Mouse (Mus musculus): Measurements from ENCODE around the gene Plxna3.
A peak's percentile ranks its signal among the peaks of the same experiment; 100 is the strongest.
"Not testable (repeated sequence)": the region's sequence is repeated elsewhere in the genome, so short reads cannot be mapped to it uniquely, and the experiment has no call there.

The Plxna3 gene

DNA sequence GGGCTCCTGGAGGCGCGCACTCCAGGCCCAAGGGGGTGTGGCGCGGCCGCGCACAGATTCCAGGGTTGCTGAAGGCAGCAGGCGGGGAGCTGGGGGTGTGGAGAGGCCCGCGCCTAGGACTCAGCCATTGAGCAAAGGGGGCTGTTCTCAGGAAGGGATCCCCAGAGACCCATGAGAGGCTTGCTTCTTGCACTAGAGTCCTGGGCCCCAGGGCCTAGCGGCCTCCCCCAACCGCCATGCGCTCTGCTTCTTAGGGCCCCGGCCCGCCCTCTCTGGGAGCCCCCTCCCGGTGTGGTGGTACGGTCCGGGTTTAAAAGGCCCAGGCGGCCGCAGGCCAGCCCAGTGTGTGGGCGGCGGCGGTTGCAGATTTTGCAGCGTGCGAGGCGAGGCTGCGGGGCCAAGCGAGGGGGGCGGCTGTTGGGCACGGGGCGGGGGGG is at the start of gene Plxna3:
Plxna3 (plus strand) TSS at position 342 of the 437 bp plus-strand sequence.
- peak; percentile 50 for DNase-seq (ENCODE audit: low read depth)

GRCm38 (mm10) chrX:74281041-74281731 is 47.7 kb upstream of the Plxna3 start:
- DNase-seq (ENCODE audit: low read depth) = no peak

GRCm38 (mm10) chrX:74281732-74282394 is 47.0 kb upstream of the Plxna3 start, which contains the start of the genes Taz and Dnase1l1:
Gene Taz, plus strand, starts transcription at chrX:74281912.
Gene Dnase1l1, minus strand, starts transcription at chrX:74282337.
- no peak for DNase-seq (ENCODE audit: low read depth)

- no peak for DNase-seq (ENCODE audit: low read depth)
These were observed 46.3 kb upstream of the Plxna3 start for GRCm38 (mm10) chrX:74282395-74283091.

DNA sequence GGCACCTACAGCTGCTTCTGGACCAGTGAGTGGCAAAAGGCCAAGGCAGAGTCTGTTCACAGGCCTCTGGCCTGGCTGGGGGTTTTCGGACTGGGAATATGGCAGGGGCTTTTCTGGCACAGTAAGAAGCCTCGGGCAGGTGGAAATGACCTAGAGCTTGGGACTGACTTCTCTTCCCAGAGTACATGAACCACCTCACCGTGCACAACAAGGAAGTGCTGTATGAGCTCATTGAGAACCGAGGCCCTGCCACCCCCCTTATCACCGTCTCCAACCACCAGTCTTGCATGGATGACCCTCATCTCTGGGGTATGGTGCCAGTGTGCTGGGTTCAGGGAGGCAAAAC is 45.8 kb upstream of the Plxna3 start:
- no peak for DNase-seq (ENCODE audit: low read depth)

- DNase-seq (ENCODE audit: low read depth) = no peak
These were observed 35.4 kb upstream of the Plxna3 start for GRCm38 (mm10) chrX:74293431-74293830.

- peak; percentile 81 for DNase-seq (ENCODE audit: low read depth)
These were observed 32.1 kb upstream of the Plxna3 start, which contains the start of gene Atp6ap1 for GRCm38 (mm10) chrX:74296538-74297448. Gene Atp6ap1, plus strand, starts transcription at chrX:74297097.

GRCm38 (mm10) chrX:74298348-74298747 is 30.5 kb upstream of the Plxna3 start:
- DNase-seq (ENCODE audit: low read depth) = no peak

DNA sequence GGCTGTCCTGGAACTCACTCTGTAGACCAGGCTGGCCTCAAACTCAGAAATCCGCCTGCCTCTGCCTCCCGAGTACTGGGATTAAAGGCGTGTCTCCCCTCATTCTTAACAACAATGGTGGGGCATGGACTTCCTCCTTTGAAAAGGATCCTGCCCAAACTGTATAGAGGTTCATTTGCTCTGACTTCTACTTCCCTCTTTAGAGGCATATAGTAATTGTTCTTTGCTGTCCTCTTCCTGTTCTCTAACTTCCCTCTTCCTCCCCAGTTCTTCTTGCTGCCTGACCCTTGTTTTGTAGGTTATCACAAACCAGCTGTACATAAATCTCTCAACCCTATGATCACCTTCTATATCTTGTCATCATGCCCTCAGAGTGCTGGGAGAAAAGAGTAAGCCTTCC is 29.1 kb upstream of the Plxna3 start:
- DNase-seq (ENCODE audit: low read depth) = no peak

GRCm38 (mm10) chrX:74304867-74305700 is 23.8 kb upstream of the Plxna3 start, which contains the start of gene Gdi1:
Gene Gdi1, plus strand, starts transcription at chrX:74304998.
- no peak for DNase-seq (ENCODE audit: low read depth)

DNA sequence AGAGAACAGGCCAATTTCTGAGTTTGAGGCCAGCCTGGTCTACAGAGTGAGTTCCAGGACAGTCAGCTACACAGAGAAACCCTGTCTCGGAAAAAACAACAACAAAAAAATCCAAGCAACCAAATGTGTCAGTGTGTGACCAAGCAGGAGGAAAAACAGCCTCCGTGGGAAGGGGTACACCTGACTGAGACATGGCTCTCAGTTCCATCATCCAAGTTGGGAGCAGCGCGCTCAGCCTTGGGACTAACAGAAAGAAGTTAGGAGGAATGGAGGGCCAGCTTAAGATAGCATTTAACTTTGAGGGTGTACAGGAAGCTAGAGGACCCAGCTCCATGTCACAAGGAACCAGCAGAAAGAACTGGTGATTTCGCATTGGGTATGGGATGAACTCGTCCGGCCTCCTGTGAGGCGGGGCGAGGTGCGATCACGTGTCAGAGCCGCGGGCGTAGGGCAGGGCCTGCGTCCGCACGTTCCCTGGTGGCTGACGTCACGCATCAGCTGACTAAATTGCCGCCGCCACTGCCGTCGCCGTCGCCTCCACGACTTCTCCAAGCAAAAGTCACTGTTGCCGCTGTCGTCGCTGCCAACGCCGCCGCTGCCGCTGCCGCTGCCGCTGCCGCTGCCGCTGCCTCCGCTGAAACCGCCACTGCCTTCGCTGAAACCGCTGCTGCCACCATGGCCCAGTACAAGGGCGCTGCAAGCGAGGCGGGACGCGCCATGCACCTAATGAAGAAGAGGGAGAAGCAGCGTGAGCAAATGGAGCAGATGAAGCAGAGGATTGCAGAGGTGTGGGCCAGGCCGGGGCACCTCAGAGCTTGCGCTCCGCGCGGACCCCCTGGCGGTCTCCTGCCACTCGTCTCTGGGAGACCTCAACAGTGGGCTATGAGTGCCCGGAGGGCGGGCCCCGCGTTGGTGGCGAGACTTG is 16.1 kb upstream of the Plxna3 start, which contains the start of gene Fam50a:
Fam50a (plus strand) TSS at position 494 of the 925 bp plus-strand sequence.
- peak; percentile 59 for DNase-seq (ENCODE audit: low read depth)

DNA sequence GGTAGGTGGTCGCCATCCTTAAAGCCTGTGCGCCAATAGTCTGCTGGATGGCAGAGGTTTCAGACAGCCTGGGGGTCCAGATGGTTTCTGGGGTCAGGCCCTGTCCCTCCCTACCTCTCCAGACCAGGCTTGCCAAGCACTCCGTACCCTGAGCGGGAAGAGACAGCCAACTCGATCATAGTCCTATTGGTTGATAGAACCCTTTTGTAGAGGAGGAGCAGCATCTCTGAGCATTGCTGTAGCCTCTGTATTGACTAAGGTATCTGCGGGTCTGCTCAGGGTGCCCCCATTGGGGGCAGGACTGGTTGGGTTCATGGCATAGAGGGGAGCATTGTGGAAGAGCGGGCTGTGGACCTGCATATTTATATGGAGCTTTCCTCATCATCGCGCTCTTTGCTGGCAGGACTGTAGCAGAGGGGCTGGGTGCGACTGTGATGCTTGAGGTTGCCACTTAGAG is 377 bp downstream of the Plxna3 start:
- DNase-seq (ENCODE audit: low read depth) = no peak

GRCm38 (mm10) chrX:74330166-74330930 is 1.5 kb downstream of the Plxna3 start:
- DNase-seq (ENCODE audit: low read depth) = no peak

DNA sequence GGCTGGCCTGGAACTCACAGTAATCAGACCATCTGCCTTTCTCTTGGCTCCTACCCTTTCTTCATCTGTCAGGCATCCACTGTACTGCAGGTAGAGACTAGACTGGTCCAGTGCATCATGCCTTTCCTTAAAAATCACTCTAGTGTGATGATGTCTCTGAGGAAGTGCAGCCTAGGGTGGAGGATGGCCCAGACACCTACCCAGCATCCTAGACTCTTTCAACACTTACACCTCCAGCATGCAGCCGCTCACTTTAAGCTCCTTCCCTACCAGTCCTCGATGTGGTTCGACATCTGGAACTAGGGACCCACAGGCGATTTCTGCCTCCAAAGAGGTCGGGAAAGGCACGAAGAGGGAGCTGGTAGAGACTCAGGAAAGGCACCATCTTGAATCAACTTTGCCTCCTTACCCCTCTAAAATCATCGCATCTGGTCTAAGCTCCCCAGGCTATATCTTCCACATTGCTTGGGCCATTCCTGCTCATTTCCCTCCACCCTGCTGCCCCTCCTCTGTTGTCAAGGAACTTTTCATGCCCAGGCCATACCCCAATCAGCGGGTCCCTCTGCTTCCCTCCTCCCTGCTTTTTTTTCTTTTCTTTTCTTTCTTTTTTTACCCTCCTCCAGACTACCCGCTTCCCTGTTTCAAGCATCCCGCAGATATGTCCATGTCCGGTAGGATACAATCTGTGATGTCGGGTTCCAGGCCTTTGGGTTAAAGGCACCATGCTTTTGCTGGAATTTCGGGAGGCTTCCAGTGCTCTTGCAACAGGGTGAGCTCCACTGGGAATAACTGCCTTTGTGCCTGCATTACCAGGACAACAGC is 24.0 kb downstream of the Plxna3 start:
- no peak for DNase-seq (ENCODE audit: low read depth)

- peak; percentile 44 for DNase-seq (ENCODE audit: low read depth)
These were observed 24.6 kb downstream of the Plxna3 start, which contains the start of gene Lage3 for GRCm38 (mm10) chrX:74353467-74353770. Gene Lage3, minus strand, starts transcription at chrX:74353618.

DNA sequence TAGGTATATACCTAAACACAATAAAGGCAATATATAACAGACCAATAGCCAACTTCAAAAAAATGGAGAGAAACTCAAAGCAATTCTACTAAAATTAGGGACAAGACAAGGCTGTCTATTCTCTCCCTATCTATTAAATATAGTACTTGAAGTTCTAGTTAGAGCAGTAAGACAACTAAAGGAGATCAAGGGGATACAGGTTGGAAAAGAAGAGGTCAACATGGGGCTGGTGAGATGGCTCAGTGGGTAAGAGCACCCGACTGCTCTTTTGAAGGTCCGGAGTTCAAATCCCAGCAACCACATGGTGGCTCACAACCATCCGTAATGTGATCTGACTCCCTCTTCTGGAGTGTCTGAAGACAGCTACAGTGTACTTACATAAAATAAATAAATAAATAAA is 28.2 kb downstream of the Plxna3 start:
- not testable (repeated sequence) for DNase-seq (ENCODE audit: low read depth)

DNA sequence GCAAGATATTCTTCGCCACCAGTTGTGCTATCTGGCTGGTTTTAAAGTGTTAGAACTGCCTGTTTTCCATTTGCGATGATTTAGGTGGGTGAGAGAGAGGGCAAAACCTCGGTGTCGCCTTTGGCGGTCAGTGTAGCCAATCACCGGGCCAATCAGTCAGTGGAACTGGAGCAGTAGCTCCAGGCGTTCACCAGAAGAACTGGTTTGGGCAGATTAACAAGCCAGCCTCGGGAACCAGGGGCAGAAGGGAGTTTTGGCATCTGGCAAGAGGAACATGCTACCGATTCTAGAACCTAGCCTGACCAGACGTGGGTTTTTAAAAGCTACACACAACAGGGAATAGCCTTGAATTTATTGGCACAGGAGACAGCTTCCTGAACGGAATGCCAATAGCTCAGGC is 30.3 kb downstream of the Plxna3 start:
- no peak for DNase-seq (ENCODE audit: low read depth)

DNA sequence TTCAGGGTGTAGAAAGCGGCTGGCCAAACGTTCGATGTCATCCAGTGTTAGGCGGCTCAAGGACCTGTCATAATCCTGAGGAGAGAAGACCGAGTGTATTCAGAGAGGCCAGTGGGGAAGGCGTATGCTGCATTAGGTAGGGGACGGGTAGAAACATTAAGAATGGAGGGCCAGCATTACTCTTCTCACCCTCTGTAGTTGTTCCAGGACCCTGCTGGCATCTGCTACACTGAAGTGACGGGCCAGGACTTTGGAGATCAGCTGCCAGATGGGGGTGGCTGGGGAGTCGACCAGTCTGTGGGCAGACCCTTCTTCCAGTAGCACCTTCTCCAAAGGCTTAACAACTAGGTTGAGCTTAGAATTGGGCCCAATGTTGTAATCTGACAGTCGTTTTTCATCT is 38.6 kb downstream of the Plxna3 start:
- DNase-seq (ENCODE audit: low read depth) = no peak

Data from c-Kit-positive CD71-negative TER-119-negative erythroid progenitor cells, embryonic 14.5 days (primary cell).